Mouse (Mus musculus) small intestine, adult 2 months (tissue): ENCODE data around the gene Dach1. TPM values are rescaled to one million over a fixed set of nuclear protein-coding genes. Genes with fewer than 3 reads are reported as not detected.

Experiments used
- H3K27ac ChIP-seq: fragments of 200-500 bp; 2 replicates; pipeline ENCODE4 v1.5.1; 2012; ENCODE audit warnings: low read depth, low read length, control low read depth, inconsistent platforms; ENCODE audit not compliant: insufficient read depth
- H3K27me3 ChIP-seq: fragments of 200-500 bp; 2 replicates; pipeline ENCODE4 v1.6.1; 2012; ENCODE audit warnings: mild to moderate bottlenecking, moderate library complexity, low read length, inconsistent platforms; ENCODE audit not compliant: control insufficient read depth, insufficient read depth
- H3K36me3 ChIP-seq: fragments of 200-500 bp; 2 replicates; pipeline ENCODE4 v1.6.1; 2012; ENCODE audit warnings: mild to moderate bottlenecking, low read length, control low read depth, inconsistent platforms; ENCODE audit not compliant: control insufficient read depth, insufficient read depth
- H3K4me1 ChIP-seq: fragments of 200-500 bp; 2 replicates; pipeline ENCODE4 v1.6.1; 2012; ENCODE audit warnings: low read length, inconsistent platforms, mixed read lengths; ENCODE audit not compliant: control insufficient read depth, insufficient read depth, insufficient read length
- H3K4me3 ChIP-seq: fragments of 200-500 bp; 2 replicates; pipeline ENCODE4 v1.5.1; 2012; ENCODE audit warnings: low read depth, mild to moderate bottlenecking, control low read depth, inconsistent platforms, low read length, moderate library complexity
- CTCF ChIP-seq: fragments of 200-500 bp; IDR thresholded peaks from 2 replicates; pipeline ENCODE4 v1.5.1; 2012; ENCODE audit warnings: low read depth, mild to moderate bottlenecking, control low read depth, inconsistent platforms, low read length, moderate library complexity, mixed read lengths; ENCODE audit not compliant: insufficient replicate concordance, insufficient read length; ENCODE audit errors: extremely low read depth
- POLR2A ChIP-seq: fragments of 200-500 bp; IDR thresholded peaks from 2 replicates; pipeline ENCODE4 v1.6.1; 2012; ENCODE audit warnings: low read depth, mild to moderate bottlenecking, control low read depth, inconsistent platforms, low read length, moderate library complexity
- WGBS: fragments of 180-500 bp; shearing (Covaris S2); methylation state at CpG from one replicate; pipeline ENCODE4 v1.1.7; 2018; 5-methylcytosine and 5-hydroxymethylcytosine counted together
- polyA plus RNA-seq: library from polyadenylated mRNA; depleted of rRNA; stranded (reverse); fragments of >200 nt; gene quantifications from 2 replicates; pipeline ENCODE4 v1.2.3, GENCODE M21; 2012

Dach1 gene
- polyA plus RNA-seq, 1 experiment: 3.9 TPM

DNA sequence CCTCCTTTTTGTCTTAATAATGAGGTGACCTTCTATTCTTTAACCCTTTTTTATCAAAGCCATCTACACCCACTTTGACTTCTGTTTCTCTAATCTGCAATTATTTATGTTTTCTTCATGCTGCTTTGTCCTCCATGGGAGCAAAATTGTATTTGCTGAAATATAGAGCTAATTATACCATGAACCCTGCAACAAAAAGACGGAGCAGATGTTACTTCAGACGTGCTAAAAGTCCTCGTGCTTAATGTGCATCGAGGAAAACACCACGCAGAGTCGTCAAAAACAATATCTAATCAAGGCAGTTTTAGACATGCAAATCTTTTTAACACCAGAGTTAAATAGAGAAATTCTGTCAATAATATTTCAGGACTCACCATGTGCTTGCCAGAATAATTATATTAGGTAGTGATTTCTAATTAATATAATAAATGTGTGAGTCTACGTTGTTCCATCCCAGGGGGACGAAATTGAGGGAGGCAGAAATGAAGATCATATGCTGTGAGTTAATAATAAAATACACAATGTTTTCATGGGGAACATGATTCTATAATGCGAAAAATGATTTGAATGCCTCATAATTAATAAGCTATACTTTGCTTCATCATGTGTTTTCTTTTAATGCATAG is 224.8 kb downstream of the Dach1 start:
- no peak overlapping the region for H3K4me3 ChIP-seq
- 91% methylated on average over 9 of the region's 9 CpGs for WGBS
- TF ChIP-seq POLR2A: no peak
- no peak for TF ChIP-seq CTCF
- H3K27ac ChIP-seq: no peak overlapping the region
- H3K4me1 ChIP-seq: no peaks in the 10 kb centered on the region
- no peaks in the 10 kb centered on the region for H3K27me3 ChIP-seq
- H3K36me3 ChIP-seq: no peaks in the 10 kb centered on the region

GRCm38 (mm10) chr14:97942361-97942760 is 227.2 kb downstream of the Dach1 start:
- Histone ChIP-seq H3K4me3 (no peak overlapping the region), H3K27me3 (no peaks in the 10 kb centered on the region), H3K27ac (no peak overlapping the region), H3K36me3 (no peaks in the 10 kb centered on the region), H3K4me1 (no peaks in the 10 kb centered on the region)
- TF ChIP-seq CTCF (no peak), POLR2A (no peak)
- WGBS: 79% methylated on average over 2 of the region's 2 CpGs

DNA sequence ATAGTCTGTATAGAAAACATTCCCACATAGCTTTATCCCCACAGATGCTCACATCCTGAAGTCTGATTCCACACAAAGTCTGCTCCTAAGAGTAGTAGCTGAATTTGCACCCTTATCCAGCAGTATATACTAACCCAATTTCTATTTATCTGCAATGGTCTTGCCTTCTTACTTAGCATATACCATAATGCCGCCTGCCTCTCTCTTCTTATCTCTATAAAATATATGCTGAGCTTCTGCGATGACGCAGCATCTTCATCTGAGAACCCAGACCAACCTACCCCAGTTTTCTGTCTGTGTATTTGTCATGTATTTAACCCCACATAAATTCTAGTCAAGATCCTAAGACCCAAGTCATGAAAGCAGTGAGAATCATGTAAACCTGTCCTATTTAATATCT is 272.9 kb downstream of the Dach1 start:
- Histone ChIP-seq H3K4me1 (no peaks in the 10 kb centered on the region), H3K36me3 (0 out of 2 replicates have a peak, but pooled peaks cover 1% of the 10 kb centered on the region), H3K27ac (no peak overlapping the region), H3K27me3 (no peaks in the 10 kb centered on the region), H3K4me3 (no peak overlapping the region)
- 96% methylated on average over 3 of the region's 3 CpGs for WGBS
- TF ChIP-seq POLR2A (no peak), CTCF (no peak)

DNA sequence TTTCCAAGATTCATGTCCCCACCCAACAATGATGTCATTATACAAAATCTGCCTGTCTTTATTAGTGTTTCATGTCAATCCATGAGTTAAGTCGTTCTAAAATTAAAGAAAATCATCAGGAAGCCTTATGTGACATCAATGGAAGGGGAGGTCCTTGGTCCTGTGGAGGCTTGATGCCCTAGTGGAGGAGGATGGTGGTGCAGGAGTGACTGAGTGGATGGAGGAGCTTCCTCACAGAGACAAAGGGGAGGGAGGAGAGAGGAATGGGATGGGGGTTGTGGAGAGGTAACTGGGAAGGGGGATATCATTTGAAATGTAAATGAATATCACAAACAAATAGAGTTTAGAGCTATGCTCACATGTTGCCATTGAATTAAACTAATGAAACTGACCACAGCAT is 287.6 kb downstream of the Dach1 start:
- Histone ChIP-seq H3K36me3 (no peaks in the 10 kb centered on the region), H3K27me3 (no peaks in the 10 kb centered on the region), H3K4me1 (peaks cover 2% of the 10 kb centered on the region; the same call in 1 of the 2 replicates), H3K27ac (no peak overlapping the region), H3K4me3 (no peak overlapping the region)
- WGBS: 38% methylated on average over 1 of the region's 1 CpGs
- TF ChIP-seq CTCF (peak; percentile 31; the same call in 1 of the 2 replicates), POLR2A (no peak)

DNA sequence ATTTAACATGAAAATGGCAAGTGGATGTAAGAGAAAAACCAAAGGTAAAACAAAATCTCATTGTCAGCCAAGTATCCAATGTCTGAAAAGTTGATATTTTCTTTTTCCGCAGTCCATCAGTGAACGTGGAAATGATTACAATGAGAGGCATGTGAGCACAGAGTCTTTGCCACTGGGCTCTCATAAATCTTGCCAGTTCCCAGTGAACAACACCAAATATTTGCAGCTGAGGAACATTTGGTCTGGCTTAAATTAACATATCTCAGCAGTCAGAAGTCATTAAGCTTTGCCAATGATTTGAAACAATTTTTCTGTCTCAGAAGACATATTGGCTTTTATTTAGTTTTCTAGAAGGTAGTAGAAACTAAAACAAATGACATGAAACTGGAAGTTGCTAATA is 298.6 kb downstream of the Dach1 start:
- Histone ChIP-seq H3K4me3 (no peak overlapping the region), H3K36me3 (no peaks in the 10 kb centered on the region), H3K4me1 (no peaks in the 10 kb centered on the region), H3K27ac (no peak overlapping the region), H3K27me3 (no peaks in the 10 kb centered on the region)
- 85% methylated on average over 2 of the region's 2 CpGs for WGBS
- no peak for TF ChIP-seq POLR2A
- TF ChIP-seq CTCF: no peak

DNA sequence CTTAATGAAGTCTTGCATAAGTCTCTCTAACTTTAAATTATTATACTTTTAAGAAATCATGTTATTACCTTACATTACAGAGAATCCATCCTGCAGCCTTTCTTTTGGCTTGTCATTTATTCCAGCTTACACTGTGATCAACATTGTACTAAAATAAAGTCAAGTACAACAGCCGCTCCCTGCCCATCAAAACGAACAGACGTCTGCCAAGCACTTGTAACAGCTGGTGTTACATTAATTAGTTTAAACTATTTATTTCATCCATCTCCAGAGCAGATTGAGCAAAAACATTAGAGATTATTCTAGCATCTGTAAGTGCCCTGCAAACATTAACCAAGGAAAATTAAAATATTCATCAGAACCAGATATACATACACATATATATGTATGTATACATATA is 311.2 kb downstream of the Dach1 start:
- no peak overlapping the region for H3K4me3 ChIP-seq
- no peaks in the 10 kb centered on the region for H3K36me3 ChIP-seq
- no peak overlapping the region for H3K27ac ChIP-seq
- no peaks in the 10 kb centered on the region for H3K4me1 ChIP-seq
- 74% methylated on average over 3 of the region's 3 CpGs for WGBS
- H3K27me3 ChIP-seq: no peaks in the 10 kb centered on the region
- TF ChIP-seq POLR2A: no peak
- TF ChIP-seq CTCF: no peak

DNA sequence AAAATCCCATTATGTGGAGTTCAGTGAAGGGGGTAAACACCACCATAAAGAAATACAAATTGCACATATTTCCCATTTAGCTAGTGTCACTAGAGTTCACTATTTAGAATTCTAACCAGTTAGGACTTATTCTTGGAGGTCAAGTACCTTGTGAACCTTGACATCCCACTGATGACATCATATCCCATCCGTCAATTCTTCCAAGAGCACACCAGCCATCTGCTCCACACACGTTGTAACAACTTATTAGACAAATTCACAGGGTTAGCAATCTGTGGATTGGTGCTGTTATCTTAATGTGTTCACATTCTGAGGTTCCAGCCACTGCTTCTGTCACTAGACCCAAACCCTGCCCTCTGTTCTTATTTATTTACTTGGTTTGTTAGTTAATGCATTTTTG is 312.3 kb downstream of the Dach1 start:
- 72% methylated on average over 2 of the region's 2 CpGs for WGBS
- Histone ChIP-seq H3K36me3 (no peaks in the 10 kb centered on the region), H3K27me3 (no peaks in the 10 kb centered on the region), H3K4me1 (no peaks in the 10 kb centered on the region), H3K27ac (no peak overlapping the region), H3K4me3 (no peak overlapping the region)
- TF ChIP-seq POLR2A (no peak), CTCF (no peak)
